Mouse (Mus musculus): ENCODE results near the gene Gm609.
"Not testable (repeated sequence)": the region's sequence is repeated elsewhere in the genome, so short reads cannot be mapped to it uniquely, and the experiment has no call there.

The Gm609 gene

GRCm38 (mm10) chr16:45492927-45493326 lies at the start of gene Gm609:
TSS of gene Gm609 (minus strand) at chr16:45492969.
- DNase-seq (ENCODE audit: low read depth, low spot score) = no peak

DNA sequence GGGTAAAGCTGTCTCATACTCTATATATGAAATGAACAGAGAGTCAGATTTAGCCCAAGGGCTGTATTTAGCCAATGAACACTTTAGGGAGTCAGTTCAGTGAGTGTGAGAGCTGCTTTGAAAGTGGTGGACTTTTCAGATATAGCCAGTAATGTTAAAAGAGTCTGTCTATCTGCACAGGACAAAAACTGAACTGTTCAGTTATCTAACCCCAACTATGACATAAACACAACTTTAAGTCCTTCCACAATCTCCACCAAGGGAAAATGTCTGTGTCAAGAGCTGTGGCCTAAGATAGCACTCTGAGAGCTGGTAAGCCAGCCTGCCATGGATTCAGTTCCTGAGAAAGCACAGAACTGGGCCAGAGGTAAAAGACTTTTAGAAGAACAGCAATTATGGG lies 49.3 kb upstream of the Gm609 start:
- no peak for DNase-seq (ENCODE audit: low read depth, low spot score)

- not testable (repeated sequence) for DNase-seq (ENCODE audit: low read depth, low spot score)
These were observed 45.6 kb upstream of the Gm609 start for GRCm38 (mm10) chr16:45538342-45538741.

- DNase-seq (ENCODE audit: low read depth, low spot score) = no peak
These were observed 42.2 kb upstream of the Gm609 start, which contains the start of gene Slc9c1 for GRCm38 (mm10) chr16:45535009-45535408. TSS of gene Slc9c1 (plus strand) at chr16:45535309.

- no peak for DNase-seq (ENCODE audit: low read depth, low spot score)
These were observed 39.2 kb upstream of the Gm609 start, which contains the start of gene Gm17783 for GRCm38 (mm10) chr16:45531950-45532349. TSS of gene Gm17783 (minus strand) at chr16:45532050.

DNA sequence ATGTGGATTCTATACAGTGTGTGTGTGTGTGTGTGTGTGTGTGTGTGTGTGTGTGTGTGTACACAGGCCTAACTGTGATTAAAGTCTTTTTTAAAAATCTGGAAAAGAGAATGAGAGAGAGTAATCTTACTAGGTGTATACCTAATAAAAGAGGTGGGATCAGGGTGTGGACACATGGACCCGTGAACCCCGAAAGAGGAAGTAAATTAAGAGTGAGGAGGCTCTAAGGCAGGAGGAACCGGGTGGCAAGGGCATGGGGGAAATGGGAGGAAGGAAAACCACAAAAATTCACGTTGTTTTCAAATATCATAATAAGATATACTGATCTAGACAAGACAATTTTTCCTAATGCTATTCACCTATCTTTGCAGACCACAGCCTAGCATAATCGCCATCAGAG lies 32.8 kb upstream of the Gm609 start:
- no peak for DNase-seq (ENCODE audit: low read depth, low spot score)

- no peak for DNase-seq (ENCODE audit: low read depth, low spot score)
These were observed 2.6 kb upstream of the Gm609 start for GRCm38 (mm10) chr16:45495326-45495725.

- no peak for DNase-seq (ENCODE audit: low read depth, low spot score)
These were observed 15.8 kb downstream of the Gm609 start for GRCm38 (mm10) chr16:45476991-45477390.

GRCm38 (mm10) chr16:45471836-45472235 lies 20.9 kb downstream of the Gm609 start:
- DNase-seq (ENCODE audit: low read depth, low spot score) = not testable (repeated sequence)

DNA sequence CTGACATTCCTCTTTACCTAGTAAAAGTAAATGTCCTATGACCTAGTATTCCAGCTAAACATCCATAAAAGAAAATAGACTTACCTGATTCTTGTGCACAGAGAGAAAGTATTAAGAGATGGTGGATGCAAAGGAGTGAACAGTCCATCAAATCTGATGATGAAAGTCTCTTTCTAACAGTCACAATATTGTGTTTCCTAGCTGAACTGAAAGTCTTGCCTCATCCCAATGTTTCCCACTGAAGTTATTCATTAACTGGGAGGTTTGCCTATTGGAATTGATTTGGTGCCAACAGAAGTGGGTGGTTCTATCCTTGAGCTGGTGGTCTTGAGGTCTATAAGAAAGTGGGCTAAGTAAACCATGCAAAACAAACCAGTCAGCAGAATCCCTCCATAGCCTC lies 38.0 kb downstream of the Gm609 start:
- DNase-seq (ENCODE audit: low read depth, low spot score) = no peak

- DNase-seq (ENCODE audit: low read depth, low spot score) = no peak
These were observed 55.5 kb downstream of the Gm609 start for GRCm38 (mm10) chr16:45437230-45437739.

DNA sequence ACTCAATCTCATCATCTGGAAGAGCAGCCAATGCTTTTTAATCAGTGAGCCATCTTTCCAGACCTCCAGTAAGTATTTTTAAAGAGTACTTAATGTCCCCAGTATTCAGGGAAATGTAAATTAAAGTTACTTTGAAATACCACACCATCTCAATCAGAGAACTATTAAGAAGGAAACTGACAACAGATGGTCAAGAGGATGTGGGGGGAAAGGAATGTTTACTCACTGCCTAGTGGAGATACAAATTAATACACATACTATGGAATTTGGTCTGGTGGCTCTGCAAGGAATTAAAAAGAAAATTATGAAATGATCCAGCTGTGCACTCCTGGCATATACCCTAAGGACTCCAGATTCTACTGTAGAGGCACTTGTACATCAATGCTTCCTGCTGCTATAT lies 57.2 kb downstream of the Gm609 start:
- DNase-seq (ENCODE audit: low read depth, low spot score) = no peak

DNA sequence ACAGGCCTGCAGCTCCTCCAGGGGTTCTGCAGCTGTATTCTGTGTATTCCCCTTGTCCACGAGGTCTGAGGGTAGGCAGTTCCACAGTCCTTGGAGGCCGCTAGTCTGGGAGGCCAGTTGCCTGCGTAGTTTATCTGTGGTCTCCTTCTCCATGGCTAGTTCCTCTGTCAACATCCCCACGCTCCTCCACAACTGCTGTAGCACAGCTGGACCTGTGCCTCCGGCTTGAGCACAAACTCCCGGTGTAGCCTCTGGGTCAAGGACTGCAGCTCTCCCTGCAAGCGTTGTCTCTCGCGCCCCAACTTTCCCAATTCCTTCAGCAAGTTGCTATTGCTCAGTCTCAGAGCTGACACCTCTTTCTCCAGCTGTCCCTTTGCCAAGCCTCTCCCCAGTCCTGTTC lies 65.1 kb downstream of the Gm609 start:
- no peak for DNase-seq (ENCODE audit: low read depth, low spot score)

- peak; percentile 75 for DNase-seq (ENCODE audit: low read depth, low spot score)
These were observed 79.3 kb downstream of the Gm609 start for GRCm38 (mm10) chr16:45413497-45413896.

- DNase-seq (ENCODE audit: low read depth, low spot score) = not testable (repeated sequence)
These were observed 83.7 kb downstream of the Gm609 start for GRCm38 (mm10) chr16:45409064-45409446.

DNA sequence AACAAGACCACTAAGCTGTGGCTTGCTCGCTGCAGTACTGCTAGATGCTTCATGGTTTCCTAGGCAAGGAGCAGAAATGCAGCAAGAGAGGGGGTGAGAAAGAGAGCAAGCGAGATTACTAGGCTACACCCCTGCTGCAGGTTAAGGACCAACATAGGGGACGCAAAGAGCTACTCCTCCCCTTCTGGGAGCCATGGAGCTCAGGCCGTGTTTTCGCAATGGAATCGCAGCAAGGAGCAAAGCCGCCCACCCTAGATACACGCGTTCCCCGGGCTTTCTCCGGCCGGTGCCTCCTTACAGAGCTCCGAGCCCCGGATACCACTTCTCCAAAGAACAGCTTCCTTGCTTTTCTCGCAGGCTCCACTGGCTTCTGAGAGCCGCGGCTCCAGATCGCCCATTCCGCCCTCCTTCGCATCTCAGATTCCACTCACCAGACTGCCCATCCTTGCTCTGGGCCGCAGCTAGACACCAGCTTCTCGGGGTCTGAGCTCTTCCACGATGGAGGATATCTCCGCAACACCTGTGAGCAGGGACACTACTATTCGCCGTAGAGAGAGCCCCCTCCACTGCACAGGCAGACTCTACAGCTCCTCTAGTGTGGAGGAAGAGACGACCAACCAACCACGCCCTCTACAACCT lies 84.2 kb downstream of the Gm609 start, which contains the start of gene Cd200:
Gene Cd200 (minus strand): TSS at position 629 of the 639 bp plus-strand sequence.
- DNase-seq (ENCODE audit: low read depth, low spot score) = peak; percentile 88

- DNase-seq (ENCODE audit: low read depth, low spot score) = peak; percentile 51
These were observed 84.9 kb downstream of the Gm609 start for GRCm38 (mm10) chr16:45407645-45408400.

DNA sequence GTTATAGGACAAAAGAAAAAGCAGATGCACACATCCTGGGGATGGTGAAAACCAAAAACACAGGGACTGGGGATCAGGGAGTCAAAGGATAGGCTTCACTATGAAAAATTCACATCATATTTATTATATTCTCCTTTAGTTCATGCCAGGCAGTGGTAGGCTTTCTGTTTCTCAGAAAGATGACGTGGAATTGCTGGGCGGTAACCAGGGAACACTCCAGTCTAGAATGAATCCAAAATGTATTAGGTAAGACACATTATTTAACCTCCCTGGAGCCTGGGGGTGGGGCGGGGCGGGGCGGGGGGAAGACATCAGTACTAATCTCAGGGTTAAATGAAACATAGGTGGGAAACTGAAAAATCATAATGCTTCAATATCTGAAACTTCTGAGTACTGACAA lies 85.7 kb downstream of the Gm609 start:
- DNase-seq (ENCODE audit: low read depth, low spot score) = peak; percentile 12

DNA sequence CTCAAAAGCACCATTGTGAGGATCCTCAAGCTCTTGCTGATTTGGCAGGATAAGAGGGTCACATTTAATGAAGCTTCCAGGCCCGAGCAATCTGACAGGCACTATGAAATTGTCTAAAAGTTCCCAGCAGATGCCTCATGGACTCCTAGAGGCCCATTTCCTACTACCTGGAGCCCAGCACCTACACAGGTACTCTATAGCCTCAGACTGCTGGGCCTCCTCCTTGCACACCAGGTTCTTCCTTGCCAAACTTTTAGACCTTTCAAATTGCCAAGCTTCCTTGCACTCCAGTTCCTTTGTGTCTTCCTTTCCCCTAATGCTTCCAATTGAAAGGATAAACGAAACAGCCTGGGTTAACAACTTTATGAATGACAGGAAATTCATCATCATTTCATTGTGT lies 89.8 kb downstream of the Gm609 start:
- no peak for DNase-seq (ENCODE audit: low read depth, low spot score)

DNA sequence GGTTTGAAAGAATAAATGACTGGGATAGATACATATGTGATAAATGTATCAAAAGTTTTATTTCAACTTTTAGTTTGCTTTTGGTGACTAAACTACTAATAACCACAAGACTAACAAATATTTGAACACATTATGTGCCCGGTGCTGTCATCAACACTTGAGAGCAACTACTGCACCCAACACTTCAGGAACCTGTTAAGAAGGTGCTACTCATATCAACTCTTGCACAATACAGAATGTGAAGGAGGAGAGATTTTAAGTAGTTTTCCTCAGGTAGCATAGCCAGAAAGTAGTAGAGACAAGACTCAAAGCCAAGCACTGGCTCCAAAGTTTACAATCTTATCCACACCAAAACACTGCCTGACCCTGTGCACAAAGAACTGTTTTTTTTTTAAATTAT lies 90.7 kb downstream of the Gm609 start:
- no peak for DNase-seq (ENCODE audit: low read depth, low spot score)

GRCm38 (mm10) chr16:45399947-45400555 lies 92.7 kb downstream of the Gm609 start:
- no peak for DNase-seq (ENCODE audit: low read depth, low spot score)

DNA sequence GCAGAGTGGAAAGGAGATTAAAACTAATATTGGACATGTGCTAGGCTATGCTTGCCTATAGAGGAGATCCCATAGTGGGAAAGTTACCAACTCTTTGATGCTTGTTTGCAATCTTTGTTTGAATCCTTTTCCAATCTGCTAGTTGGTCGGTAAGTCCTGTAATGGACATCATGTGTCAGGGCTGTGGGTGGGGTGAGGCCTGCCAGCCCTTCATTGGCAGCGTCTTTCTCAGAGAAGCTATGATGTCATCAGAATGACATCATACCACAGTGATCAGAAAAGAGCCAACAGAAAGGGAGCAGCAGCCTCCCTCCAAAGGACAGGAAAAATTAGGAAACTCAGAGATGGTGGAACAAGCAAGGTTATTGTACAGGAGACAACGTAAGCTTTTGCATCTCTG lies 93.4 kb downstream of the Gm609 start:
- no peak for DNase-seq (ENCODE audit: low read depth, low spot score)
